Mouse (Mus musculus): ENCODE data around the gene Glra4.

DNA sequence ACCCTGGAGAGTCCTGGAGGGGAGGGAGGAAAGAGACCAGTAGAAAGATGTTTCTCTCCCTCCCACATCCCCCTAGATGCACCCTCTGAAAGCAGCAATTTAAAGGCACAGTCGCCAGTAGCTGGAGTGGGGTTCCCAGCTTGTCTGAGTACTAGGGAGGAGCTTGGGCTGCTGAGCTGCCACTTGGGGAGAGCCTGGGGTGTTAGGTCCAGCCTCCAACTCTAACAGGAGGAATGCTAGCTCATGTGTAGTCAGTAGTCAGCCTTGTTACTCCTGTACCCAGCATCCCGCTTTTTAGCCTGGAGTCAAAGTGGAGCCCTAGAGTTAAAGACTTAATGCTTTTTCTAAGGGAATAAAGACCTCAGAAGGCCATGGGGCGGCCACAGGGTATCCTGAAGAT, at the start of gene Glra4:
- no peak for TF ChIP-seq CTCF (IDR thresholded peaks at IDR 0.05; ENCODE audit: borderline replicate concordance, extremely low read depth, insufficient read depth, insufficient read length)
- TF ChIP-seq POLR2A (IDR thresholded peaks at IDR 0.05; ENCODE audit: borderline replicate concordance, extremely low read depth, insufficient read depth, insufficient read length, poor library complexity, severe bottlenecking) = no peak

All from brain, embryonic 14.5 days (tissue).